Mouse (Mus musculus) intestine, embryonic 14.5 days (tissue): ENCODE data around the gene Trappc3l. TPM values are rescaled to one million over a fixed set of nuclear protein-coding genes. Genes with fewer than 3 reads are reported as not detected.

Experiments used
- polyA plus RNA-seq: library from polyadenylated mRNA; unstranded; fragments of >200 nt; fragmentation: Nextera tagmentation; extraction: Ambion mirVana; gene quantifications from 2 replicates; pipeline ENCODE4 v1.2.1, GENCODE M21; 2014

The Trappc3l gene
- polyA plus RNA-seq, 1 experiment from 2014 or later = not detected

Other genes with a start within 250 kb of the Trappc3l start
- not detected in 2 replicates for gene Sult3a1, start 179.9 kb upstream of the Trappc3l start, polyA plus RNA-seq
- 0.08 TPM in 1 of 2 replicates, not detected in the other for gene Rsph4a, start 132.5 kb upstream of the Trappc3l start, polyA plus RNA-seq
- gene Zup1, start 86.3 kb upstream of the Trappc3l start, polyA plus RNA-seq = 17.9 and 21.9 TPM in 2 replicates
- gene Rwdd1, start 18.0 kb upstream of the Trappc3l start, polyA plus RNA-seq = 130 and 133 TPM in 2 replicates
- gene Calhm4, start 6.7 kb downstream of the Trappc3l start, polyA plus RNA-seq = not detected in 2 replicates
- gene Calhm5, start 58.9 kb downstream of the Trappc3l start, polyA plus RNA-seq = 0.75 and 0.97 TPM in 2 replicates
- 1.7 and 2.6 TPM in 2 replicates for gene Calhm6, start 90.4 kb downstream of the Trappc3l start, polyA plus RNA-seq
- 22.3 and 24.1 TPM in 2 replicates for gene Dse, start 170.1 kb downstream of the Trappc3l start, polyA plus RNA-seq
- gene Tspyl1, start 244.6 kb downstream of the Trappc3l start, polyA plus RNA-seq = 41.1 and 48.3 TPM in 2 replicates